ENCODE assay signal across 30 mouse cellular contexts in genomic region chr4:34829456-34829855, GRCm38 (mm10). TPM values are rescaled to one million over a fixed set of nuclear protein-coding genes. Genes with fewer than 3 reads are reported as not detected.
A peak's percentile ranks its signal among the peaks of the same experiment; 100 is the strongest.
DNase-seq lines count a peak whose midpoint lies in the region; ATAC-seq lines count a peak whose summit lies in the region.
"Had no signal": no experiment of that assay in that cellular context is flagged by ENCODE, and none has a peak within 500 bp of the region (broad histone marks: within the 10 kb centered on the region; RNA-seq: fewer than 3 reads in every experiment).

No protein-coding gene starts in this region.

- H3K4me3 ChIP-seq in forebrain, embryonic 16.5 days (replicated peaks; ENCODE audit: low read length) = no peak overlapping the region
- H3K4me3 ChIP-seq: embryonic facial prominence, embryonic 12.5 days; embryonic facial prominence, embryonic 15.5 days; heart, embryonic 12.5 days; heart, embryonic 15.5 days; hindbrain, embryonic 10.5 days; hindbrain, embryonic 13.5 days; intestine, embryonic 15.5 days had no signal

- 98% methylated on average over 3 of the region's 3 CpGs for WGBS in forebrain, embryonic 16.5 days

- H3K4me1 ChIP-seq in forebrain, embryonic 16.5 days (replicated peaks; ENCODE audit: control insufficient read depth, insufficient read depth, low read length) = no peaks in the 10 kb centered on the region
- H3K4me1 ChIP-seq: embryonic facial prominence, embryonic 12.5 days; embryonic facial prominence, embryonic 15.5 days; heart, embryonic 12.5 days; heart, embryonic 15.5 days; hindbrain, embryonic 10.5 days; hindbrain, embryonic 13.5 days; intestine, embryonic 15.5 days had no signal

- H3K36me3 ChIP-seq in forebrain, embryonic 16.5 days (ENCODE audit: control insufficient read depth, insufficient read depth) = no peaks in the 10 kb centered on the region; the same call in 1 of the 2 replicates
- H3K36me3 ChIP-seq: intestine, embryonic 15.5 days had no signal

- ATAC-seq in forebrain, embryonic 16.5 days = no peak
- ATAC-seq: forebrain, embryonic 14.5 days; hindbrain, embryonic 16.5 days; intestine, embryonic 15.5 days; Patski had no signal

- peak; percentile 10 to 54 for DNase-seq in frontal cortex, adult 2 months (ENCODE audit: extremely low spot score in 1 of 2, low spot score in 1 of 2)
- no peak for DNase-seq in frontal cortex, postnatal 10 days (ENCODE audit: low spot score in 2 of 2)
- peak; percentile 6 to 7 for DNase-seq in left cerebral cortex, postnatal 14 days (ENCODE audit: low spot score in 2 of 2)
- DNase-seq in left cerebral cortex, postnatal 10 days (ENCODE audit: extremely low spot score in 1 of 2, low spot score in 2 of 2) = no peak
- DNase-seq in right cerebral cortex, adult 2 months (ENCODE audit: low spot score in 2 of 2) = peak; percentile 25 to 30
- DNase-seq in right cerebral cortex, postnatal 25 days = no peak
- DNase-seq: adrenal gland, postnatal 10 days; adrenal gland, postnatal 36 days; B cell, adult 2 months; cerebellum, adult 11 months; cerebellum, adult 2 months; cerebellum, adult 9-11 months; cerebellum, postnatal 25 days; gastrocnemius, postnatal 10 days; gastrocnemius, postnatal 36 days; heart, postnatal 10 days; heart, postnatal 36 days had no signal

- H3K27me3 ChIP-seq in forebrain, embryonic 16.5 days (replicated peaks; ENCODE audit: control insufficient read depth, insufficient read depth, low read length) = no peaks in the 10 kb centered on the region
- H3K27me3 ChIP-seq: CH12.LX; embryonic facial prominence, embryonic 12.5 days; embryonic facial prominence, embryonic 15.5 days; heart, embryonic 12.5 days; heart, embryonic 15.5 days; hindbrain, embryonic 13.5 days; intestine, embryonic 15.5 days; Patski had no signal

- no peak overlapping the region for H3K9ac ChIP-seq in forebrain, embryonic 16.5 days (replicated peaks; ENCODE audit: low read depth, low read length)
- H3K9ac ChIP-seq: embryonic facial prominence, embryonic 12.5 days; embryonic facial prominence, embryonic 15.5 days; heart, embryonic 12.5 days; heart, embryonic 15.5 days; hindbrain, embryonic 13.5 days; intestine, embryonic 15.5 days had no signal

- no peak overlapping the region for H3K27ac ChIP-seq in forebrain, embryonic 16.5 days (ENCODE audit: low read length)
- H3K27ac ChIP-seq: embryonic facial prominence, embryonic 12.5 days; embryonic facial prominence, embryonic 15.5 days; heart, embryonic 15.5 days; hindbrain, embryonic 10.5 days; hindbrain, embryonic 13.5 days; intestine, embryonic 15.5 days had no signal

- H3K9me3 ChIP-seq in forebrain, embryonic 16.5 days (ENCODE audit: control insufficient read depth, low read length) = no peaks in the 10 kb centered on the region
- H3K9me3 ChIP-seq: embryonic facial prominence, embryonic 12.5 days; embryonic facial prominence, embryonic 15.5 days; G1E; heart, embryonic 12.5 days; heart, embryonic 15.5 days; hindbrain, embryonic 10.5 days; hindbrain, embryonic 13.5 days; intestine, embryonic 15.5 days had no signal

- no peak overlapping the region for H3K4me2 ChIP-seq in forebrain, embryonic 16.5 days (ENCODE audit: low read length)
- H3K4me2 ChIP-seq: embryonic facial prominence, embryonic 12.5 days; embryonic facial prominence, embryonic 15.5 days; heart, embryonic 12.5 days; heart, embryonic 15.5 days; hindbrain, embryonic 13.5 days; intestine, embryonic 15.5 days had no signal

- intact Hi-C loops in left cerebral cortex, postnatal 14 days (cut with DNase I) = no loop called here
- intact Hi-C loops in left cerebral cortex, postnatal 10 days (cut with DNase I) = no loop called here

RNA-seq across cellular contexts. Expression of gene Smim8, which starts 51.2 kb away (rescaled TPM):
- 26.4 and 27.7 TPM in 2 replicates for polyA plus RNA-seq in frontal cortex, adult 2 months (2012; rRNA removed)
- total RNA-seq in left cerebral cortex, postnatal 14 days (2021) = 10 to 100 TPM; 24.3 to 25.5 TPM
- total RNA-seq in left cerebral cortex, postnatal 10 days (2021) = 10 to 100 TPM; 24.2 to 27.1 TPM
- 43.3 and 50.3 TPM in 2 replicates for polyA plus RNA-seq in forebrain, embryonic 16.5 days (2015; fragmentation: Nextera tagmentation; extraction: Ambion mirVana)

RNA-seq across cellular contexts. Expression of gene Zfp292, which starts 53.3 kb away (rescaled TPM):
- polyA plus RNA-seq in frontal cortex, adult 2 months (2012; rRNA removed) = 9.2 and 9.3 TPM in 2 replicates
- 10 to 100 TPM; 23.0 to 23.3 TPM for total RNA-seq in left cerebral cortex, postnatal 14 days (2021)
- total RNA-seq in left cerebral cortex, postnatal 10 days (2021) = 10 to 100 TPM; 26.6 to 27.2 TPM
- polyA plus RNA-seq in forebrain, embryonic 16.5 days (2015; fragmentation: Nextera tagmentation; extraction: Ambion mirVana) = 36.6 and 41.5 TPM in 2 replicates

Comparison
In these comparisons a context has a peak if more than half of its experiments do, and no peak if none do; other contexts are left out.
1. DNase-seq: peak in frontal cortex, adult 2 months (2 of 2), left cerebral cortex, postnatal 14 days (2 of 2) and right cerebral cortex, adult 2 months (2 of 2); none in frontal cortex, postnatal 10 days (0 of 2), left cerebral cortex, postnatal 10 days (0 of 2) and right cerebral cortex, postnatal 25 days (single experiment).